Mouse (Mus musculus) gastrocnemius, adult 2 months (tissue): ENCODE measurements around the gene 1600014C10Rik. TPM values are rescaled to one million over a fixed set of nuclear protein-coding genes. Genes with fewer than 3 reads are reported as not detected.

Experiments used
- DNase-seq: peaks from one replicate; pipeline ENCODE4 v3.0.0; 2022
- H3K27ac ChIP-seq: fragments of 200-600 bp; 2 replicates; pipeline ENCODE4 v1.8.1; 2022; ENCODE audit warnings: mild to moderate bottlenecking
- H3K4me3 ChIP-seq: fragments of 200-600 bp; 2 replicates; pipeline ENCODE4 v1.8.1; 2022; ENCODE audit warnings: mild to moderate bottlenecking, moderate library complexity
- CTCF ChIP-seq: fragments of 200-600 bp; IDR thresholded peaks from 2 replicates; pipeline ENCODE4 v1.8.1; 2022; ENCODE audit warnings: antibody characterized with exemption, mild to moderate bottlenecking, moderate library complexity
- intact Hi-C: fragments of 180-260 bp; cut with DNase I; formaldehyde crosslinking; loops from one replicate; pipeline ENCODE4 v1.15.1; 2025
- total RNA-seq, 2 experiments: library from RNA; stranded (reverse); gene quantifications; 2 replicates each; pipeline ENCODE4 v1.2.3; 2021

1600014C10Rik gene
- total RNA-seq, 2 experiments from 2014 or later, result 23.4 to 31.9 TPM

GRCm38 (mm10) chr7:38188281-38189075 is 5.5 kb downstream of the 1600014C10Rik start:
- DNase-seq, result peak; percentile 15
- intact Hi-C loops, result no loop called here
- H3K27ac ChIP-seq, result no peak overlapping the region
- no peak overlapping the region for H3K4me3 ChIP-seq
- TF ChIP-seq CTCF, result no peak

- peak; percentile 6 for DNase-seq
- TF ChIP-seq CTCF, result no peak
- Histone ChIP-seq H3K27ac (no peak overlapping the region), H3K4me3 (no peak overlapping the region)
- intact Hi-C loops, result no loop called here
Observed at GRCm38 (mm10) chr7:38189136-38189982, 6.3 kb downstream of the 1600014C10Rik start.

GRCm38 (mm10) chr7:38190056-38190835 is 7.2 kb downstream of the 1600014C10Rik start:
- DNase-seq, result peak; percentile 1
- Histone ChIP-seq H3K4me3 (no peak overlapping the region), H3K27ac (no peak overlapping the region)
- peak; percentile 43 for TF ChIP-seq CTCF
- intact Hi-C loops, result no loop called here

GRCm38 (mm10) chr7:38191146-38191545 is 8.1 kb downstream of the 1600014C10Rik start:
- no peak overlapping the region for H3K27ac ChIP-seq
- peak; percentile 9 for DNase-seq
- no peak for TF ChIP-seq CTCF
- intact Hi-C loops, result no loop called here
- no peak overlapping the region for H3K4me3 ChIP-seq

GRCm38 (mm10) chr7:38191571-38191970 is 8.6 kb downstream of the 1600014C10Rik start:
- Histone ChIP-seq H3K4me3 (no peak overlapping the region), H3K27ac (no peak overlapping the region)
- peak; percentile 50 for TF ChIP-seq CTCF
- peak; percentile 39 for DNase-seq
- intact Hi-C loops, result no loop called here

- TF ChIP-seq CTCF, result no peak
- no peak overlapping the region for H3K27ac ChIP-seq
Observed at GRCm38 (mm10) chr7:38199907-38200605, 17.0 kb downstream of the 1600014C10Rik start.

GRCm38 (mm10) chr7:38200606-38201289 is 17.7 kb downstream of the 1600014C10Rik start:
- TF ChIP-seq CTCF, result no peak; the same call in 1 of the 2 replicates
- Histone ChIP-seq H3K4me3 (peak overlapping the region; percentile 2; the same call in 1 of the 2 replicates), H3K27ac (no peak overlapping the region)
- intact Hi-C loops, result loop anchor here (1.0 to 2.0 kb wide), 2 partner anchors 18 to 66 kb away; no protein-coding TSS in a partner anchor
- DNase-seq, result peak; percentile 90

More at GRCm38 (mm10) chr7:38199907-38200605, 17.0 kb downstream of the 1600014C10Rik start:
- no peak overlapping the region for H3K4me3 ChIP-seq
- intact Hi-C loops, result loop anchor here (2.0 kb wide), 1 partner anchor 67 kb away; no protein-coding TSS in a partner anchor
- DNase-seq, result peak; percentile 8

- intact Hi-C loops, result loop anchor here (1.0 to 2.0 kb wide), 2 partner anchors 19 to 66 kb away; no protein-coding TSS in a partner anchor
Observed at GRCm38 (mm10) chr7:38201290-38201658, 18.3 kb downstream of the 1600014C10Rik start.

GRCm38 (mm10) chr7:38204314-38204713 is 21.3 kb downstream of the 1600014C10Rik start:
- intact Hi-C loops, result no loop called here
- DNase-seq, result no peak
- TF ChIP-seq CTCF, result peak; percentile 39; the same call in 1 of the 2 replicates
- no peak overlapping the region for H3K4me3 ChIP-seq
- H3K27ac ChIP-seq, result no peak overlapping the region

More at GRCm38 (mm10) chr7:38201290-38201658, 18.3 kb downstream of the 1600014C10Rik start:
- H3K4me3 ChIP-seq, result no peak overlapping the region
- no peak overlapping the region for H3K27ac ChIP-seq
- no peak for TF ChIP-seq CTCF
- DNase-seq, result peak; percentile 12

GRCm38 (mm10) chr7:38205801-38206200 is 22.8 kb downstream of the 1600014C10Rik start:
- DNase-seq, result no peak
- no peak for TF ChIP-seq CTCF
- H3K4me3 ChIP-seq, result no peak overlapping the region
- intact Hi-C loops, result no loop called here
- H3K27ac ChIP-seq, result no peak overlapping the region

GRCm38 (mm10) chr7:38206564-38206963 is 23.5 kb downstream of the 1600014C10Rik start:
- TF ChIP-seq CTCF, result no peak
- no peak for DNase-seq
- Histone ChIP-seq H3K4me3 (no peak overlapping the region), H3K27ac (no peak overlapping the region)
- intact Hi-C loops, result no loop called here
